15 mouse cellular contexts compared by ENCODE assay signal in the genomic region with DNA sequence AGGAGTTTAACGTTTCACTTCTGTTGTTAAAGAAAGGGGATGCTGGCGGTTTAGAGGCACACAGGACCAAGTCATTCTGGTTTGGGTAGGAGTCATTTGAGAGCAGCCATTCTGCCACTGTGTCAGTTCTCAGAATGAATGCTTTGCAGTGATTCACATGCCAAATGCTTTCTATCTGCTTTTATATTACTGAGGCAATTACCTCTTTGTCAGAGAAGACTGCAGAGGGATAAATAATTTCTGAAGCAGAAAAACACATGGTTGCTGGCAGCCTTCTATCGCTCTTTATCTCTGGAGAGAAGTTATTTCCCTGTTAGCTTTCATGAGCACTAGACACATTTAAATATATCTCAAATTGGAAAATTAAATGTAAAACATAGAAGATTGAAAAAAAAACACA.
"Had no signal": no experiment of that assay in that cellular context is flagged by ENCODE, and none has a peak within 500 bp of the region (broad histone marks: within the 10 kb centered on the region; RNA-seq: fewer than 3 reads in every experiment).

No protein-coding gene starts in this region.

- H3K4me1 ChIP-seq: limb, embryonic 15.5 days; liver, embryonic 12.5 days; midbrain, embryonic 10.5 days; midbrain, embryonic 15.5 days; stomach, embryonic 15.5 days had no signal

- H3K36me3 ChIP-seq: limb, embryonic 15.5 days; liver, embryonic 12.5 days; midbrain, embryonic 10.5 days; midbrain, embryonic 15.5 days; neural tube, embryonic 13.5 days; stomach, embryonic 15.5 days had no signal

- ATAC-seq: liver, embryonic 12.5 days; midbrain, embryonic 15.5 days had no signal

- DNase-seq: kidney, adult 9 months; kidney, postnatal 14 days; layer of hippocampus, adult 9-11 months; layer of hippocampus, postnatal 36 days; lung, embryonic 14.5 days; lung, postnatal 10 days; lung, postnatal 4 days; right cerebral cortex, postnatal 14 days; thymus, postnatal 36 days had no signal

- H3K27me3 ChIP-seq: limb, embryonic 15.5 days; liver, embryonic 12.5 days; midbrain, embryonic 15.5 days; neural tube, embryonic 13.5 days; stomach, embryonic 15.5 days had no signal

- H3K4me2 ChIP-seq: limb, embryonic 15.5 days; liver, embryonic 12.5 days; lung, embryonic 14.5 days; midbrain, embryonic 15.5 days; neural tube, embryonic 13.5 days; stomach, embryonic 15.5 days had no signal

- H3K27ac ChIP-seq: limb, embryonic 15.5 days; liver, embryonic 12.5 days; midbrain, embryonic 10.5 days; midbrain, embryonic 15.5 days; neural tube, embryonic 13.5 days; stomach, embryonic 15.5 days had no signal

- H3K9me3 ChIP-seq: limb, embryonic 15.5 days; liver, embryonic 12.5 days; midbrain, embryonic 10.5 days; midbrain, embryonic 15.5 days; neural tube, embryonic 13.5 days; stomach, embryonic 15.5 days had no signal

- H3K4me3 ChIP-seq: limb, embryonic 15.5 days; liver, embryonic 12.5 days; midbrain, embryonic 10.5 days; midbrain, embryonic 15.5 days; neural tube, embryonic 13.5 days; stomach, embryonic 15.5 days had no signal

- H3K9ac ChIP-seq: limb, embryonic 15.5 days; liver, embryonic 12.5 days; lung, embryonic 14.5 days; midbrain, embryonic 15.5 days; neural tube, embryonic 13.5 days; stomach, embryonic 15.5 days had no signal
